Mouse (Mus musculus) testis, adult 2 months (tissue): ENCODE measurements around the gene Nck1. TPM values are rescaled to one million over a fixed set of nuclear protein-coding genes. Genes with fewer than 3 reads are reported as not detected.
A peak's percentile ranks its signal among the peaks of the same experiment; 100 is the strongest.

Experiments
- H3K27ac ChIP-seq: fragments of 200-500 bp; 2 replicates; pipeline ENCODE4 v1.5.1; 2012; ENCODE audit warnings: low read depth, low read length; ENCODE audit not compliant: control insufficient read depth, insufficient read depth
- H3K27me3 ChIP-seq: fragments of 200-500 bp; 2 replicates; pipeline ENCODE4 v1.6.1; 2012; ENCODE audit warnings: mild to moderate bottlenecking, low read length, moderate library complexity; ENCODE audit not compliant: control insufficient read depth, insufficient read depth
- H3K36me3 ChIP-seq: fragments of 200-500 bp; 2 replicates; pipeline ENCODE4 v1.6.1; 2012; ENCODE audit warnings: mild to moderate bottlenecking, low read length; ENCODE audit not compliant: control insufficient read depth, insufficient read depth
- H3K4me1 ChIP-seq: fragments of 200-500 bp; 2 replicates; pipeline ENCODE4 v1.6.1; 2012; ENCODE audit warnings: low read length; ENCODE audit not compliant: control insufficient read depth, insufficient read depth
- H3K4me3 ChIP-seq: fragments of 200-500 bp; 2 replicates; pipeline ENCODE4 v1.5.1; 2012; ENCODE audit warnings: low read depth, mild to moderate bottlenecking, low read length, moderate library complexity, mixed read lengths; ENCODE audit not compliant: control insufficient read depth
- CTCF ChIP-seq: fragments of 200-500 bp; IDR thresholded peaks from 2 replicates; pipeline ENCODE4 v1.5.1; 2012; ENCODE audit warnings: low read depth, mild to moderate bottlenecking, inconsistent platforms, low read length, moderate library complexity; ENCODE audit not compliant: control insufficient read depth, insufficient read depth, insufficient replicate concordance
- POLR2A ChIP-seq: fragments of 200-500 bp; IDR thresholded peaks from 2 replicates; pipeline ENCODE4 v1.6.1; 2012; ENCODE audit warnings: low read depth, mild to moderate bottlenecking, inconsistent platforms, low read length, moderate library complexity; ENCODE audit not compliant: control insufficient read depth
- polyA plus RNA-seq: library from polyadenylated mRNA; depleted of rRNA; stranded (reverse); fragments of >200 nt; gene quantifications from 2 replicates; pipeline ENCODE4 v1.2.3, GENCODE M21; 2012

Gene Nck1
- polyA plus RNA-seq, 1 experiment: 17.1 TPM

- H3K4me1 ChIP-seq: peaks cover 5% of the 10 kb centered on the region
- H3K27me3 ChIP-seq: no peaks in the 10 kb centered on the region
- no peak overlapping the region for H3K4me3 ChIP-seq
- no peak overlapping the region for H3K27ac ChIP-seq
- no peak for TF ChIP-seq CTCF
- TF ChIP-seq POLR2A: no peak
- H3K36me3 ChIP-seq: no peaks in the 10 kb centered on the region
Measured at GRCm38 (mm10) chr9:100469681-100470080, 76.3 kb downstream of the Nck1 start.

DNA sequence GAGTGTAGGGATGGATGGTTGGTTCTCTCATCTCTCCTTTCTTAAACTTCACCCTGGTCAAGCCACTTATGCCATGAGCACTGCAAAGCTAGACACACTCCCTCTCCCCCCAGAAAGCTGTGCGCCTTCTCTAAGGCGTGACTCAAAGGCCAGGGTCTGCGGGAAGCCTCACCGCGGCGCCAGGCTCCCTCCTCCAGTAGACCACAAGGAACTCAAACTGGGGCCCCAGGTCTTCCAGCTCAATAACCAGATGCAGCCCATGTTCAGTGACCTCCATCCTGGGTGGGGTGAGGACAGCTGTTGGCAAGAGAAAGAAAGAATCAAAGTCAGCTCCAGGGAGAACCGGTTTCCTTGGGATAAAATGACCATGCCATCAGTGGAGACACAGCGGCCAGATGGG lies 77.8 kb downstream of the Nck1 start:
- H3K36me3 ChIP-seq: no peaks in the 10 kb centered on the region
- H3K4me1 ChIP-seq: peaks cover 5% of the 10 kb centered on the region
- no peak for TF ChIP-seq CTCF
- no peak overlapping the region for H3K4me3 ChIP-seq
- H3K27me3 ChIP-seq: no peaks in the 10 kb centered on the region
- no peak overlapping the region for H3K27ac ChIP-seq

DNA sequence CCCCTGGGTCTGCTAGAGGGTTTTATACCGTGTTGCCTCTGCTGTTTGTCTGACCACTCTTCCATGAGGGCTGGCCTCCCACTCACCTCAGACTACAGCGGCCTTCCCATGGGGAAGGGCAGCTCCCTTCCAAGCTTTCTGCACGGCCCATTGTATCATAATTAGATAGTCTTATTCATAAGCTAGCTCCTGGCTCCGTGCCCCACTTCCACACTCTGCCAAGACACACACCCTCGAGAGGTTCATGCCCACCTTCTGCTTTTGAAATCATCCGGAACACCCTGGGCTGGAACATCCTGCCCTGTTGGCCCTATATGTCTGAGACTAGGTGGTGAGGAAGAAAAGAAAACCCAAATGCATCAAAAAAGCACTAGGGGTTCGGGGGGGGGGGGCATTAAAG lies 78.3 kb downstream of the Nck1 start:
- peaks cover 5% of the 10 kb centered on the region for H3K4me1 ChIP-seq
- H3K4me3 ChIP-seq: no peak overlapping the region
- no peaks in the 10 kb centered on the region for H3K27me3 ChIP-seq
- peak overlapping the region; percentile 6; the same call in 1 of the 2 replicates for H3K27ac ChIP-seq
- no peaks in the 10 kb centered on the region for H3K36me3 ChIP-seq
- TF ChIP-seq POLR2A (no peak), CTCF (no peak)

DNA sequence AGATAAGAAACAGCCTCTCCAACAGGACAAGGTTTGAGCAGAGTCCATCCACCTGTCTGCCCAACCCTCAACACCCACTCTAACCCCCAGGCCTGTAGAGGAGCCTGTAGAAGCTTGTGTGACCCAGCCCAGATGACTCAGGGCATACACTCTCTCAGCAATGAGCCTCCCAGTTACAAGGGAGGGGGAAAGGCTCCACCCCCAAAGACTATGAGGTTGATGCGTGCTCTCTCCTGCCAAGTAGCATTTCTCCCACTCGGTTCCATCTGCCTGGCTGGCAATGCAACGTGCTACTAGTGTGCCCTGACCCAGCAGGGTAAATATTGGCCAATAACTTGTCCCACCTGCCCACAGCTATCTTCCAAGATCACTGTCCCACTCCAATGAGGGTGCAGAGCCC lies 79.2 kb downstream of the Nck1 start:
- Histone ChIP-seq H3K4me3 (no peak overlapping the region), H3K36me3 (no peaks in the 10 kb centered on the region), H3K27ac (no peak overlapping the region), H3K4me1 (peaks cover 5% of the 10 kb centered on the region), H3K27me3 (no peaks in the 10 kb centered on the region)
- TF ChIP-seq CTCF (no peak), POLR2A (no peak)

GRCm38 (mm10) chr9:100465988-100466387 lies 79.9 kb downstream of the Nck1 start:
- Histone ChIP-seq H3K36me3 (no peaks in the 10 kb centered on the region), H3K4me3 (no peak overlapping the region), H3K4me1 (peaks cover 5% of the 10 kb centered on the region), H3K27ac (no peak overlapping the region), H3K27me3 (no peaks in the 10 kb centered on the region)
- TF ChIP-seq POLR2A (no peak), CTCF (no peak)

- Histone ChIP-seq H3K4me3 (no peak overlapping the region), H3K27me3 (no peaks in the 10 kb centered on the region), H3K4me1 (peaks cover 5% of the 10 kb centered on the region)
Measured at GRCm38 (mm10) chr9:100465380-100465779, 80.6 kb downstream of the Nck1 start.

GRCm38 (mm10) chr9:100463771-100464170 lies 82.2 kb downstream of the Nck1 start:
- H3K4me1 ChIP-seq: peaks cover 5% of the 10 kb centered on the region
- no peaks in the 10 kb centered on the region for H3K36me3 ChIP-seq
- TF ChIP-seq POLR2A (no peak), CTCF (no peak)
- H3K27ac ChIP-seq: no peak overlapping the region
- no peaks in the 10 kb centered on the region for H3K27me3 ChIP-seq
- H3K4me3 ChIP-seq: no peak overlapping the region; the same call in 1 of the 2 replicates

More at GRCm38 (mm10) chr9:100465380-100465779, 80.6 kb downstream of the Nck1 start:
- TF ChIP-seq POLR2A (no peak), CTCF (no peak)
- Histone ChIP-seq H3K36me3 (no peaks in the 10 kb centered on the region), H3K27ac (no peak overlapping the region)

- Histone ChIP-seq H3K4me1 (no peaks in the 10 kb centered on the region), H3K27ac (no peak overlapping the region), H3K4me3 (no peak overlapping the region), H3K27me3 (no peaks in the 10 kb centered on the region), H3K36me3 (no peaks in the 10 kb centered on the region)
- TF ChIP-seq POLR2A (no peak), CTCF (no peak)
Measured at GRCm38 (mm10) chr9:100462098-100462497, 83.8 kb downstream of the Nck1 start.
